Mouse (Mus musculus): ENCODE measurements around the gene Iqca.

DNA sequence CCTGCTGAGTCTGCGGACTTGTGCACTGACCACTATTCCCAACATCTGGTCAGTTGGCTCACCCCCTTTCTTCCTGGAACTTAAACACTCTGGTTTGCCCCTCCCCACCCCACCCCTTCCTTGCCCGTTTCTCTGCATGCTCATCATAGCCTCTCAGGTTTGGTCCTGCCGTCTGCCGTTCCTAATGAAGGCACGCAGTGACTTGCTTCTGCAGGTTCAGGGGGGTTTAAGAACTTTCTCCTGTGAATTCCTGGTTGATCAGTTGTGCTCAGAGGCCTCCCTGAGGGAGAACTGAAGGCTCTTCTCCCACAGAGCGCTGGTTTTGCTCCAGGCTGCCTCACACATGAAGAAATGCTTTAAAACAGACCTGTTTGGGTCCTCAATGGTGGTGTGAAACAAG is 30.4 kb upstream of the Iqca start:
- TF ChIP-seq CTCF (conservative IDR thresholded peaks at IDR 0.05; ENCODE audit: insufficient read depth, insufficient read length, low read depth, low read length) (no peak), POLR2A (IDR thresholded peaks at IDR 0.05; ENCODE audit: low read depth, low read length) (no peak)

All from kidney, adult 2 months (tissue).